Mouse (Mus musculus) splenic B cell, adult 2 months (primary cell): ENCODE data around the gene Cryba1.
A peak's percentile ranks its signal among the peaks of the same experiment; 100 is the strongest.

Experiments used
- DNase-seq: peaks from one replicate; pipeline ENCODE4 v3.0.0-alpha.2; 2011; ENCODE audit warnings: low read depth, low spot score
- H3K27me3 ChIP-seq: 2 replicates; pipeline ENCODE4 v1.6.1; 2012; ENCODE audit warnings: mild to moderate bottlenecking, low read length, moderate library complexity, mixed read lengths; ENCODE audit not compliant: control insufficient read depth, poor library complexity, insufficient read depth, severe bottlenecking
- H3K36me3 ChIP-seq: 2 replicates; pipeline ENCODE4 v1.6.1; 2012; ENCODE audit warnings: mild to moderate bottlenecking, low read length, moderate library complexity, mixed read lengths; ENCODE audit not compliant: control insufficient read depth, poor library complexity, insufficient read depth, severe bottlenecking

The Cryba1 gene

GRCm38 (mm10) chr11:77686346-77686840 lies 38.7 kb downstream of the Cryba1 start:
- Histone ChIP-seq H3K36me3 (no peaks in the 10 kb centered on the region), H3K27me3 (no peaks in the 10 kb centered on the region)
- no peak for DNase-seq

- Histone ChIP-seq H3K27me3 (no peaks in the 10 kb centered on the region), H3K36me3 (no peaks in the 10 kb centered on the region)
- DNase-seq, result peak; percentile 99
These were observed 39.5 kb downstream of the Cryba1 start, which contains the start of gene Nufip2 for GRCm38 (mm10) chr11:77685383-77686265. Nufip2 (plus strand) TSS chr11:77686155.

GRCm38 (mm10) chr11:77684896-77685295 lies 40.2 kb downstream of the Cryba1 start:
- Histone ChIP-seq H3K27me3 (no peaks in the 10 kb centered on the region), H3K36me3 (no peaks in the 10 kb centered on the region)
- no peak for DNase-seq

- H3K36me3 ChIP-seq, result no peaks in the 10 kb centered on the region
- no peaks in the 10 kb centered on the region for H3K27me3 ChIP-seq
- no peak for DNase-seq
These were observed 45.1 kb downstream of the Cryba1 start for GRCm38 (mm10) chr11:77680018-77680417.

- peak; percentile 40 for DNase-seq
- no peaks in the 10 kb centered on the region; the same call in 1 of the 2 replicates for H3K36me3 ChIP-seq
- H3K27me3 ChIP-seq, result no peaks in the 10 kb centered on the region
These were observed 51.6 kb downstream of the Cryba1 start for GRCm38 (mm10) chr11:77673428-77673991.

GRCm38 (mm10) chr11:77672746-77673145 lies 52.3 kb downstream of the Cryba1 start:
- Histone ChIP-seq H3K36me3 (no peaks in the 10 kb centered on the region; the same call in 1 of the 2 replicates), H3K27me3 (no peaks in the 10 kb centered on the region)
- DNase-seq, result no peak
